Mouse (Mus musculus): ENCODE measurements around the gene Col28a1. TPM values are rescaled to one million over a fixed set of nuclear protein-coding genes. Genes with fewer than 3 reads are reported as not detected.

Col28a1 gene
- total RNA-seq (2012; rRNA removed), result not detected in 2 replicates
- polyA plus RNA-seq (2012; ENCODE audit: insufficient read depth in 1 of 2, insufficient read length in 2 of 2, low read depth in 1 of 2, low replicate concordance in 2 of 2, missing spikeins in 1 of 2), result not detected

DNA sequence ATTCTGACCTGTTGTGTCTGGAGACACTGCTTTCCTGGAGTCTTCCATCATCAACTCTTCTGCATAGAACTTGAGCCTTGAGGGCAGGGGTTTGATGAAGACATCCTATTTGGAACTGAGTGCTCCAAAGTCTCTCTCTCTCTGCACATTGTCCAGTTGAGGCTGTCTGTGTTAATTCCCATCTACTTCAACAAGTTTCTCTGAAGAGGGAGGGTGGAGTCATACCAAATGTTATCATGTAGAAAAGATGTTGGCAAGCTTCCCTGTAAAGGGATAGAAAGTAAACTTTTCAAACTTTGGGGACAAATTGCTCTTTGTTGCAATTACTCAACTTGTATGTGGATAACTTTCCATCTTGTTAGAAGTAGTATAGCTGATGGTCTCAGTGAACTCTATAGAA, at the start of gene Col28a1:
Col28a1 (minus strand) TSS at position 101 of the 400 bp plus-strand sequence.
- TF ChIP-seq POLR2AphosphoS5 (IDR thresholded peaks at IDR 0.05; ENCODE audit: borderline replicate concordance, low read depth, low read length) (no peak), USF1 (IDR thresholded peaks at IDR 0.05; ENCODE audit: low read depth, low read length) (no peak), USF2 (IDR thresholded peaks at IDR 0.05; ENCODE audit: borderline replicate concordance in 1 of 2, insufficient read depth in 1 of 2, low read depth in 1 of 2, low read length in 2 of 2) (no peak), CHD2 (IDR thresholded peaks at IDR 0.05; ENCODE audit: low read length) (no peak), SMC3 (IDR thresholded peaks at IDR 0.05; ENCODE audit: low read depth, low read length) (no peak), ZNF384 (IDR thresholded peaks at IDR 0.05; ENCODE audit: low read depth, low read length) (no peak), NELFE (IDR thresholded peaks at IDR 0.05; ENCODE audit: low read depth, low read length) (no peak), TAL1 (IDR thresholded peaks at IDR 0.05; ENCODE audit: low read length) (no peak), MAFK (IDR thresholded peaks at IDR 0.05; ENCODE audit: borderline replicate concordance, low read depth, low read length) (no peak), E2F4 (IDR thresholded peaks at IDR 0.05; ENCODE audit: borderline replicate concordance, low read depth, low read length) (no peak), HCFC1 (IDR thresholded peaks at IDR 0.05; ENCODE audit: low read depth, low read length) (no peak), JUND (IDR thresholded peaks at IDR 0.05; ENCODE audit: low read depth, low read length) (no peak), SIN3A (IDR thresholded peaks at IDR 0.05; ENCODE audit: low read length) (no peak), MAX (IDR thresholded peaks at IDR 0.05; ENCODE audit: low read length) (no peak)
- Histone ChIP-seq H3K27me3 (ENCODE audit: control insufficient read depth in 1 of 2, insufficient read depth in 2 of 2, low read length in 2 of 2) (peaks cover 0 to 1% of the 10 kb centered on the region in 2 experiments; a peak in 1 of 4 replicates), H3K27ac (ENCODE audit: control insufficient read depth, low read depth, low read length) (no peak within 1 kb of the TSS), H3K4me1 (ENCODE audit: control insufficient read depth in 1 of 2, insufficient read depth in 2 of 2, low read length in 2 of 2) (no peaks in the 10 kb centered on the region; a peak in 1 of 4 replicates), H3K79me2 (ENCODE audit: control insufficient read depth, insufficient read depth, low read length, poor library complexity) (no peaks in the 10 kb centered on the region), H3K9me3 (replicated peaks; ENCODE audit: insufficient read depth, low read length) (no peaks in the 10 kb centered on the region), H3K9ac (ENCODE audit: control insufficient read depth, low read depth, low read length, poor library complexity, severe bottlenecking) (no peak within 1 kb of the TSS), H3K36me3 (ENCODE audit: control insufficient read depth in 1 of 2, insufficient read depth in 2 of 2, low read length in 2 of 2) (no peaks in the 10 kb centered on the region), H3K4me3 (ENCODE audit: control insufficient read depth in 1 of 2, insufficient read depth in 1 of 2, low read depth in 2 of 2, low read length in 2 of 2) (no peak within 1 kb of the TSS)
- no peak for DNase-seq (ENCODE audit: low read depth, low spot score)

DNA sequence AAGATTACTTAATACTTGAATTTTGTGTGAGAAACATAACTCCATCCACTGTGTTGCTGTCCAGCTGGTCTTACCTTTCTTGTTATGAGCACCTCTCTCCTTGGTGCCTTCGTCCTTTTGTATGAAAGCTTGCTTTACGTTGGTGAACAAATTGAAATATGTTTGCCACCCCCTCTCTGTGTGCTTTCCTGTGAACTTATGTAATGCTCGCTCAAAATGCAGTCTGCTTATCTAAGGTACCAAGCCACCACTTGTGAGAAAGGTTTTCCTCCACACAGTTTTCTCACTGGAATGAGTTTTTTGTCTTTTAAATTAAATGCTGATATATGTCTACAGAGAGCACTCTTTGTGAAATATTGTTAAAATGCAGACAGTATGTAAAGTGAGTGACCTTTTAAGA, 36.2 kb upstream of the Col28a1 start:
- no peaks in the 10 kb centered on the region for H3K9me3 ChIP-seq (replicated peaks; ENCODE audit: insufficient read depth, low read length)
- TF ChIP-seq KAT2A (conservative IDR thresholded peaks at IDR 0.05; ENCODE audit: low read depth, low read length) (no peak), UBTF (IDR thresholded peaks at IDR 0.05; ENCODE audit: borderline replicate concordance, insufficient read depth, low read depth, low read length) (no peak), NELFE (IDR thresholded peaks at IDR 0.05; ENCODE audit: low read depth, low read length) (no peak)
- no peaks in the 10 kb centered on the region for H3K27me3 ChIP-seq (ENCODE audit: control insufficient read depth in 1 of 2, insufficient read depth in 2 of 2, low read length in 2 of 2)
- peaks cover 0 to 3% of the 10 kb centered on the region in 2 experiments; a peak in 2 of 4 replicates for H3K36me3 ChIP-seq (ENCODE audit: control insufficient read depth in 1 of 2, insufficient read depth in 2 of 2, low read length in 2 of 2)
- no peak overlapping the region for H3K27ac ChIP-seq (ENCODE audit: control insufficient read depth, low read depth, low read length)
- H3K4me1 ChIP-seq (ENCODE audit: control insufficient read depth in 1 of 2, insufficient read depth in 2 of 2, low read length in 2 of 2), result no peaks in the 10 kb centered on the region
- no peak overlapping the region for H3K4me3 ChIP-seq (ENCODE audit: control insufficient read depth in 1 of 2, insufficient read depth in 1 of 2, low read depth in 2 of 2, low read length in 2 of 2)
- no peak overlapping the region for H3K9ac ChIP-seq (ENCODE audit: control insufficient read depth, low read depth, low read length, poor library complexity, severe bottlenecking)
- DNase-seq (ENCODE audit: low read depth, low spot score), result no peak
- H3K79me2 ChIP-seq (ENCODE audit: control insufficient read depth, insufficient read depth, low read length, poor library complexity), result no peaks in the 10 kb centered on the region

Data from MEL (cell line).